Comparison of ENCODE assay signal across 23 mouse cellular contexts in the genomic region with DNA sequence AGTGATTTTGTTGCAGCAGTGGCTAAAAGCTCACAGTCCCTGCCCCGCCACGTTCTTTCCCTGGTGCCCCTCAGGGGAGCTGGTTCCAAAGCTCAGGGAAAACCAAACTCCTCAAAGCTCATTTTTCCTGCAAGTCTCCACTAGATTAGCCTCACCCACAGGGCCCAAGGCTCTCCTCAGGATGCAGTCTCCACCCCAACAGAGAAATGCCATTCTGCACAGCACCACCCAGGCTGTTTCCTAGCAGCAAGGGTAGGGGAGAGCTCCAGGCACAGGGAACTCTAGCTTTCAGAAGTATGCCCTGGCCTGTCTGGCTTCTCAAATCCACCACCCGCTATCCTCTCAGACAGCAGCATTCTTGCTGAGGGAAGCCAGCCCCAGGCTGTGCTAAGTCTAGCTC.
DNase-seq lines count a peak whose midpoint lies in the region; ATAC-seq lines count a peak whose summit lies in the region.
"Had no signal": no experiment of that assay in that cellular context is flagged by ENCODE, and none has a peak within 500 bp of the region (broad histone marks: within the 10 kb centered on the region; RNA-seq: fewer than 3 reads in every experiment).

No protein-coding gene starts in this region.

- intact Hi-C loops in heart, postnatal 10 days (cut with DNase I), result no loop called here

- no peaks in the 10 kb centered on the region for H3K27me3 ChIP-seq in heart, embryonic 10.5 days (ENCODE audit: insufficient read depth, poor library complexity, severe bottlenecking)
- no peaks in the 10 kb centered on the region for H3K27me3 ChIP-seq in midbrain, embryonic 10.5 days (ENCODE audit: low read depth, poor library complexity, severe bottlenecking)
- H3K27me3 ChIP-seq in midbrain, embryonic 16.5 days (ENCODE audit: control insufficient read depth, insufficient read depth, low read depth, low read length), result no peaks in the 10 kb centered on the region
- H3K27me3 ChIP-seq in limb, embryonic 13.5 days, result no peaks in the 10 kb centered on the region
- H3K27me3 ChIP-seq in liver, embryonic 11.5 days (replicated peaks; ENCODE audit: control insufficient read depth, insufficient read depth, low read length), result no peaks in the 10 kb centered on the region
- H3K27me3 ChIP-seq: forebrain, embryonic 13.5 days; heart, embryonic 12.5 days; hindbrain, embryonic 15.5 days; intestine, embryonic 15.5 days had no signal

- H3K4me1 ChIP-seq in heart, embryonic 10.5 days, result peaks cover 27% of the 10 kb centered on the region
- peaks cover 30% of the 10 kb centered on the region for H3K4me1 ChIP-seq in midbrain, embryonic 10.5 days
- no peaks in the 10 kb centered on the region for H3K4me1 ChIP-seq in midbrain, embryonic 16.5 days (ENCODE audit: control insufficient read depth, insufficient read depth, low read length)
- H3K4me1 ChIP-seq in limb, embryonic 13.5 days, result peaks cover 4% of the 10 kb centered on the region; the same call in 1 of the 2 replicates
- no peaks in the 10 kb centered on the region for H3K4me1 ChIP-seq in liver, embryonic 11.5 days (replicated peaks; ENCODE audit: control insufficient read depth, insufficient read depth, low read length)
- H3K4me1 ChIP-seq: hindbrain, embryonic 15.5 days had no signal

- no peaks in the 10 kb centered on the region for H3K36me3 ChIP-seq in heart, embryonic 10.5 days
- H3K36me3 ChIP-seq in midbrain, embryonic 10.5 days, result peaks cover 42% of the 10 kb centered on the region
- H3K36me3 ChIP-seq in midbrain, embryonic 16.5 days (ENCODE audit: control insufficient read depth, insufficient read depth, low read length), result no peaks in the 10 kb centered on the region
- peaks cover 33% of the 10 kb centered on the region for H3K36me3 ChIP-seq in limb, embryonic 13.5 days
- no peaks in the 10 kb centered on the region; the same call in 1 of the 2 replicates for H3K36me3 ChIP-seq in liver, embryonic 11.5 days (ENCODE audit: control insufficient read depth, insufficient read depth, low read length)
- H3K36me3 ChIP-seq: heart, embryonic 12.5 days; hindbrain, embryonic 15.5 days had no signal

- peak overlapping the region; percentile 6; the same call in 1 of the 2 replicates for H3K27ac ChIP-seq in heart, embryonic 10.5 days
- H3K27ac ChIP-seq in midbrain, embryonic 10.5 days (replicated peaks), result peak overlapping the region; percentile 69
- H3K27ac ChIP-seq in midbrain, embryonic 16.5 days (ENCODE audit: low read length), result no peak overlapping the region
- peak overlapping the region; percentile 48; the same call in 1 of the 2 replicates for H3K27ac ChIP-seq in limb, embryonic 13.5 days
- H3K27ac ChIP-seq in liver, embryonic 11.5 days (ENCODE audit: low read depth, low read length), result no peak overlapping the region
- H3K27ac ChIP-seq: forebrain, embryonic 13.5 days; hindbrain, embryonic 15.5 days; intestine, embryonic 15.5 days; macrophage had no signal

- H3K4me3 ChIP-seq in heart, embryonic 10.5 days, result no peak overlapping the region
- H3K4me3 ChIP-seq in midbrain, embryonic 10.5 days, result no peak overlapping the region
- H3K4me3 ChIP-seq in midbrain, embryonic 16.5 days (ENCODE audit: low read depth, low read length), result no peak overlapping the region
- H3K4me3 ChIP-seq in limb, embryonic 13.5 days, result no peak overlapping the region
- H3K4me3 ChIP-seq in liver, embryonic 11.5 days (ENCODE audit: low read depth, low read length), result no peak overlapping the region
- H3K4me3 ChIP-seq: forebrain, embryonic 13.5 days; heart, embryonic 12.5 days; hindbrain, embryonic 15.5 days; intestine, embryonic 15.5 days had no signal

- no peak overlapping the region for H3K4me2 ChIP-seq in midbrain, embryonic 16.5 days (ENCODE audit: low read length)
- H3K4me2 ChIP-seq in limb, embryonic 13.5 days (replicated peaks), result no peak overlapping the region
- H3K4me2 ChIP-seq in liver, embryonic 11.5 days, result no peak overlapping the region
- H3K4me2 ChIP-seq: forebrain, embryonic 13.5 days; heart, embryonic 12.5 days; hindbrain, embryonic 15.5 days; intestine, embryonic 15.5 days had no signal

- no peak for DNase-seq in heart, embryonic 10.5 days (ENCODE audit: low spot score)
- DNase-seq in heart, postnatal 10 days, result no peak
- DNase-seq in midbrain, embryonic 10.5 days (ENCODE audit: low spot score), result no peak
- no peak for DNase-seq in adrenal gland, postnatal 14 days
- DNase-seq in liver, embryonic 11.5 days (ENCODE audit: low spot score), result no peak
- no peak for DNase-seq in adrenal gland, adult 18-20 months (ENCODE audit: low spot score in 2 of 2)
- DNase-seq: adrenal gland, adult 2 months; cerebellum, adult 18-20 months; embryo, embryonic 11 days; heart, postnatal 14 days; kidney, adult 8-10 months; kidney, postnatal 10 days; liver; right cerebral cortex, postnatal 4 days; thymus, postnatal 36 days had no signal

- H3K9me3 ChIP-seq in heart, embryonic 10.5 days, result no peaks in the 10 kb centered on the region
- H3K9me3 ChIP-seq in midbrain, embryonic 10.5 days (replicated peaks), result no peaks in the 10 kb centered on the region
- H3K9me3 ChIP-seq in midbrain, embryonic 16.5 days (replicated peaks; ENCODE audit: control insufficient read depth, low read length, poor library complexity, severe bottlenecking), result no peaks in the 10 kb centered on the region
- no peaks in the 10 kb centered on the region for H3K9me3 ChIP-seq in limb, embryonic 13.5 days
- no peaks in the 10 kb centered on the region for H3K9me3 ChIP-seq in liver, embryonic 11.5 days (ENCODE audit: control insufficient read depth, low read length)
- H3K9me3 ChIP-seq: forebrain, embryonic 13.5 days; heart, embryonic 12.5 days; hindbrain, embryonic 15.5 days; intestine, embryonic 15.5 days had no signal

- no peak for ATAC-seq in midbrain, embryonic 16.5 days
- ATAC-seq in limb, embryonic 13.5 days (ENCODE audit: low FRiP score, low read depth), result no peak
- no peak for ATAC-seq in liver, embryonic 11.5 days (replicated peaks; ENCODE audit: low FRiP score)
- ATAC-seq: forebrain, embryonic 13.5 days; intestine, embryonic 15.5 days; lung, postnatal 0 days had no signal

- no peak overlapping the region for H3K9ac ChIP-seq in midbrain, embryonic 16.5 days (ENCODE audit: low read depth, low read length)
- H3K9ac ChIP-seq in limb, embryonic 13.5 days, result no peak overlapping the region
- no peak overlapping the region for H3K9ac ChIP-seq in liver, embryonic 11.5 days (ENCODE audit: low read depth, low read length)
- H3K9ac ChIP-seq: forebrain, embryonic 13.5 days; heart, embryonic 12.5 days; hindbrain, embryonic 15.5 days; intestine, embryonic 15.5 days had no signal

- WGBS in heart, embryonic 10.5 days, result 57% methylated on average over 3 of the region's 3 CpGs
- 57% methylated on average over 3 of the region's 3 CpGs for WGBS in midbrain, embryonic 10.5 days
- WGBS in midbrain, embryonic 16.5 days, result 63% methylated on average over 3 of the region's 3 CpGs
- 65% methylated on average over 3 of the region's 3 CpGs for WGBS in limb, embryonic 13.5 days
- whole genome bisulfite sequencing in liver, embryonic 11.5 days, result 65% methylated on average over 3 of the region's 3 CpGs

Comparison
In these comparisons a context has a peak if more than half of its experiments do, and no peak if none do; other contexts are left out.
1. H3K27ac ChIP-seq: peak in heart, embryonic 10.5 days (single experiment), midbrain, embryonic 10.5 days (single experiment) and limb, embryonic 13.5 days (single experiment); none in midbrain, embryonic 16.5 days (single experiment) and liver, embryonic 11.5 days (single experiment).